Mouse (Mus musculus): ENCODE measurements around the gene Mmp14. TPM values are rescaled to one million over a fixed set of nuclear protein-coding genes. Genes with fewer than 3 reads are reported as not detected.

Mmp14 gene
- polyA plus RNA-seq, 1 experiment from 2014 or later: 127 TPM

DNA sequence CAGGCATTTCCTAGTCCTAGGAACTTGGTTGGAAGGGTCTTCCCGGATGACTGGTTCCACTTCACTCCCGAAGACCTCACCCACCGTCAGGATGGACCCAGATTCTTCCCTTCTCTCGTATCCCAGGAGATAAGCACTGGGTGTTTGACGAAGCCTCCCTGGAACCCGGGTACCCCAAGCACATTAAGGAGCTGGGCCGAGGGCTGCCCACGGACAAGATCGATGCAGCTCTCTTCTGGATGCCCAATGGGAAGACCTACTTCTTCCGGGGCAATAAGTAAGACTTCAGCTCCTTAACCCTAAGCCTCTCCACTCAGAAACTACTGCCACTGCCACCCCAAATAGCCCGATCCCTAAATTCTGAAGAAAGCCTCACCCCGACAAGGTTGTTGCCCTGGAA lies 7.7 kb downstream of the Mmp14 start:
- no peak overlapping the region for H3K4me2 ChIP-seq
- no peak for ATAC-seq (ENCODE audit: insufficient number of reproducible peaks, low FRiP score)
- no peaks in the 10 kb centered on the region for H3K9me3 ChIP-seq (replicated peaks)
- no peak overlapping the region for H3K9ac ChIP-seq
- no peaks in the 10 kb centered on the region for H3K27me3 ChIP-seq (replicated peaks)
- peaks cover 64% of the 10 kb centered on the region for H3K36me3 ChIP-seq
- WGBS: 86% methylated on average over 12 of the region's 12 CpGs
- no peak overlapping the region for H3K27ac ChIP-seq (ENCODE audit: poor library complexity, severe bottlenecking)
- H3K4me3 ChIP-seq: no peak overlapping the region
- peaks cover 27% of the 10 kb centered on the region for H3K4me1 ChIP-seq (replicated peaks)

DNA sequence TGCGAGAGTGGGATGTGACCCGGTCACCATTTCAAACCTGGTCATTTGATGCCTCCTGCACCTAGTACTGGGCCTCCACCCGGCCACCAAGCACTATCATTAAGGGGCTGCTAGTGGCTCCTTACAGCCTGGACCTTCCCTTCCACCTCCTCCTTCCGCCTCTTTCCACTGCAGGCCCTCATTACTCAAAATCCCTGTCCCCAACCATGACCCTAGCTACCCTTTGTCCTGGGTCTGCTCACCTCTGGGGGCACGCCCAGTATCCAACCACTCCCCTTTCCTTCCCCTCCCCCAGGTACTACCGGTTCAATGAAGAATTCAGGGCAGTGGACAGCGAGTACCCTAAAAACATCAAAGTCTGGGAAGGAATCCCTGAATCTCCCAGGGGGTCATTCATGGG lies 8.2 kb downstream of the Mmp14 start:
- H3K4me3 ChIP-seq: no peak overlapping the region
- no peaks in the 10 kb centered on the region for H3K27me3 ChIP-seq (replicated peaks)
- H3K36me3 ChIP-seq: peaks cover 63% of the 10 kb centered on the region
- 76% methylated on average over 7 of the region's 7 CpGs for WGBS
- H3K27ac ChIP-seq (ENCODE audit: poor library complexity, severe bottlenecking): no peak overlapping the region
- no peaks in the 10 kb centered on the region for H3K9me3 ChIP-seq (replicated peaks)
- H3K4me1 ChIP-seq (replicated peaks): peaks cover 26% of the 10 kb centered on the region
- no peak overlapping the region for H3K4me2 ChIP-seq
- no peak overlapping the region for H3K9ac ChIP-seq
- ATAC-seq (ENCODE audit: insufficient number of reproducible peaks, low FRiP score): no peak

DNA sequence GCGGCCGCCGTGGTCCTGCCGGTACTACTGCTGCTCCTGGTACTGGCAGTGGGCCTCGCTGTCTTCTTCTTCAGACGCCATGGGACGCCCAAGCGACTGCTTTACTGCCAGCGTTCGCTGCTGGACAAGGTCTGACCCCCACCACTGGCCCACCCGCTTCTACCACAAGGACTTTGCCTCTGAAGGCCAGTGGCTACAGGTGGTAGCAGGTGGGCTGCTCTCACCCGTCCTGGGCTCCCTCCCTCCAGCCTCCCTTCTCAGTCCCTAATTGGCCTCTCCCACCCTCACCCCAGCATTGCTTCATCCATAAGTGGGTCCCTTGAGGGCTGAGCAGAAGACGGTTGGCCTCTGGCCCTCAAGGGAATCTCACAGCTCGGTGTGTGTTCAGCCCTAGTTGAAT lies 9.1 kb downstream of the Mmp14 start:
- no peak for ATAC-seq (ENCODE audit: insufficient number of reproducible peaks, low FRiP score)
- peaks cover 59% of the 10 kb centered on the region for H3K36me3 ChIP-seq
- 88% methylated on average over 14 of the region's 14 CpGs for WGBS
- H3K4me2 ChIP-seq: no peak overlapping the region
- H3K27me3 ChIP-seq (replicated peaks): no peaks in the 10 kb centered on the region
- H3K4me3 ChIP-seq: no peak overlapping the region
- no peak overlapping the region for H3K27ac ChIP-seq (ENCODE audit: poor library complexity, severe bottlenecking)
- no peaks in the 10 kb centered on the region for H3K9me3 ChIP-seq (replicated peaks)
- peaks cover 20% of the 10 kb centered on the region for H3K4me1 ChIP-seq (replicated peaks)
- H3K9ac ChIP-seq: no peak overlapping the region

DNA sequence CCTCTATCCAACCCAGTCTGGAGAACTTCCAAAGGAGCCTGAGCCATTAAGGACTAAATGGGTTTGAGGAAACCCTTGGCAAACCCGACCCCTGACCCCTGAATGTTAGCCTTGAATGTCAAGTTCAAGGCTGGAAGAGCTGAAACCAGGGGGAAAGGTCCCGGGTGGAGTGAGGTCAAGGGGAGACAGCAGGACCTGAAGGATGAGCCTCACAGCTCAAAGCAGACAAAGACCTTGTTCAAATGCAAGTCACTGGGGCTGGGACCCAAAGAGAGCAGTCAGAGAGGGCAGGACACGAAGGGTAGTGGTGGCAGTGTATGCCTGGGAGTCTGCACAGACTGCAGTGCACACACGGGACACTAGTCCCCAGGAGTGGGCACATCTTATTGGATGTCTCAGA lies 10.0 kb downstream of the Mmp14 start:
- no peaks in the 10 kb centered on the region for H3K9me3 ChIP-seq (replicated peaks)
- H3K27ac ChIP-seq (ENCODE audit: poor library complexity, severe bottlenecking): no peak overlapping the region
- H3K4me3 ChIP-seq: no peak overlapping the region
- H3K4me1 ChIP-seq (replicated peaks): peaks cover 23% of the 10 kb centered on the region
- no peak overlapping the region for H3K4me2 ChIP-seq
- no peak overlapping the region for H3K9ac ChIP-seq
- WGBS: 75% methylated on average over 4 of the region's 4 CpGs
- ATAC-seq (ENCODE audit: insufficient number of reproducible peaks, low FRiP score): no peak
- H3K36me3 ChIP-seq: peaks cover 51% of the 10 kb centered on the region
- no peaks in the 10 kb centered on the region for H3K27me3 ChIP-seq (replicated peaks)

DNA sequence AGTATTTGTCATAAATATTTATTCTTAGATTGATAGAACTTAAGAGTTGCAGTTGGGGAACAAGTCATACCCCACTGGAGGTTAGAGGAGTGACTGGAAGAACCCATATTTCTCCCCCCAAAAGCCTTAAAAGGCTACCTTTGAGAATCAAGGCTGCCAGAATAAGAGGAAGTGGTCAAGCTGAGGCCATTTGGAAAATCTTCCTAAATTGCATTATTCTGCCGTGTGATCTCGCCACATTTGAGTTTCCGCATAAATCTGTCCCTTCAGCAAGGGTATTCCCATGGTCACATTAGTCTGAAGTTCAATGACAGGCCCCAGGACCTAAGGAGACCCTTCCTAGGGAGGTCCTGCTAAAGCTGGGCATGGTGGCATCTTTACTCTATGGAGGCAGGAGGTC lies 11.1 kb downstream of the Mmp14 start:
- H3K27ac ChIP-seq (ENCODE audit: poor library complexity, severe bottlenecking): peak overlapping the region; percentile 56
- no peak overlapping the region for H3K9ac ChIP-seq
- peaks cover 23% of the 10 kb centered on the region for H3K4me1 ChIP-seq (replicated peaks)
- H3K36me3 ChIP-seq: peaks cover 41% of the 10 kb centered on the region
- no peaks in the 10 kb centered on the region for H3K27me3 ChIP-seq (replicated peaks)
- no peak for ATAC-seq (ENCODE audit: insufficient number of reproducible peaks, low FRiP score)
- H3K4me2 ChIP-seq: no peak overlapping the region
- no peaks in the 10 kb centered on the region for H3K9me3 ChIP-seq (replicated peaks)
- WGBS: 86% methylated on average over 3 of the region's 3 CpGs
- no peak overlapping the region for H3K4me3 ChIP-seq

DNA sequence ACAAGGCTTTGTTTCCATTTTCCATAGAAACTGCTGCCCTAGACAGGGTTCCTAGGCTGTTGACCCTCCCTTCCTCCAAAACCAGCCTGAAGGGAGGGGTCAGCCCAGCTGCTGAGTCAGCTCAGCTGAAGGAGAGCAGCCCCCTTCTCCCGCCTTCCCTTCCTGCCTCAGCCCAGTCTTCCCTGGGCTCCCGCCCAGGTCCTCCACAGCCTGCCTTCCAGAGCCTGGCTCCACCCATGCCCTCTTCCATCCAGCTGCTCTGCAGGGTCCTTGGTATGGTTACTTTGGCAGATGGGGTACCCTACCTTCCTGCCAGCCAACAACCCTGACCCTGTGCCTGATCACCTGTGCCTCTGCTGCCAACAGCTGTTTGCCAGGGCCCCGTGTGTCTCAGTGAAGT lies 11.8 kb downstream of the Mmp14 start:
- H3K9ac ChIP-seq: no peak overlapping the region
- no peaks in the 10 kb centered on the region for H3K27me3 ChIP-seq (replicated peaks)
- H3K36me3 ChIP-seq: peaks cover 36% of the 10 kb centered on the region
- H3K9me3 ChIP-seq (replicated peaks): no peaks in the 10 kb centered on the region
- WGBS: 26% methylated on average over 3 of the region's 3 CpGs
- H3K4me3 ChIP-seq: no peak overlapping the region
- H3K4me1 ChIP-seq (replicated peaks): peaks cover 23% of the 10 kb centered on the region
- H3K27ac ChIP-seq (ENCODE audit: poor library complexity, severe bottlenecking): peak overlapping the region; percentile 56
- H3K4me2 ChIP-seq: no peak overlapping the region
- ATAC-seq (ENCODE audit: insufficient number of reproducible peaks, low FRiP score): peak; percentile 69

DNA sequence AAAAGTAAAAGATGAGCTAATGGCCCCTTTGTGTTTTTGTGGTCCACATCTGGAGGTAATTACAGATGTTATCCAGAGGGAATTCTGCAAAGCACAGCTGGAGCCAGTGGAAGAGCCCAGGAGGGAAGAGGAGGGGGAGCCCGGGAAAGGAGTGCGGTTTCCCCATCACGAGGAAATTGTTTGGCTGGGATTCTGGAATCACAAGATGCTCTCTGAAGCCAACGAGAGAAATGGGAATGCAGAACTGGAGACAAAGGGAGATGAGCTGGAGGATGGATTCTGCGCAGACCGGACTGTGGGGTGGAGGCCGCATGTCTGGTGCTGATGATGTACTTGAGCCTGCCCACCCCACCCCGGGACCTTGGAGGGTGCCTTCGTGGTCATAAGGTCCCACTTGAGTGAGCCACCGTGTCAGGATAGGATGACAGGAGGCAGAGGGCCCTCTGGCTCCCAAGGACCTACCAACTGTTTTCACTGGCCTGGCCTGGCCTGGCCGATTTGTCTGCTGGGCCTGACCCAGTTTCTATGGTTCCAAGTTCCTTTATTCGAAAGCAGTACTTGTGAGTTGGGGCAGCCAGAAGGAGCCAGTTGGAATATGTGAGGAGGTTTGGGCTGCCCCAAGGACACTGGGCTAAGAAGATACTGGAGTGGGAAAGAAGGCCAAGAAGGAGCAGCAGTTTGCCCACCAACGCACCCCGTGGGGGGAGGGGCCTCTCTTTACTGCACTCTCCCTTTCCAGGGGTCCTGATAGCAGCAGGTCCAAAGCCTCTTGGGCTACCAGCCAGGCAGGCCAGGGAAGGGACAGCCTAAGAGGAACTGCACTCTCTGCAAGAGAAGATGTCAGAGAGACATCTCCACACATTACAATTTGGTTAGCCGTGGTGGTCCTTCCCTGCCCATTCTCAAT lies 12.6 kb downstream of the Mmp14 start:
- H3K36me3 ChIP-seq: peaks cover 28% of the 10 kb centered on the region
- 0 out of 2 replicates have a peak overlapping the region, but pooled peaks have one; percentile 56 for H3K27ac ChIP-seq (ENCODE audit: poor library complexity, severe bottlenecking)
- H3K4me1 ChIP-seq (replicated peaks): peaks cover 23% of the 10 kb centered on the region
- no peaks in the 10 kb centered on the region for H3K27me3 ChIP-seq (replicated peaks)
- H3K9me3 ChIP-seq (replicated peaks): no peaks in the 10 kb centered on the region
- no peak overlapping the region for H3K4me3 ChIP-seq
- H3K4me2 ChIP-seq: no peak overlapping the region
- ATAC-seq (ENCODE audit: insufficient number of reproducible peaks, low FRiP score): no peak
- no peak overlapping the region for H3K9ac ChIP-seq
- 49% methylated on average over 15 of the region's 15 CpGs for WGBS

DNA sequence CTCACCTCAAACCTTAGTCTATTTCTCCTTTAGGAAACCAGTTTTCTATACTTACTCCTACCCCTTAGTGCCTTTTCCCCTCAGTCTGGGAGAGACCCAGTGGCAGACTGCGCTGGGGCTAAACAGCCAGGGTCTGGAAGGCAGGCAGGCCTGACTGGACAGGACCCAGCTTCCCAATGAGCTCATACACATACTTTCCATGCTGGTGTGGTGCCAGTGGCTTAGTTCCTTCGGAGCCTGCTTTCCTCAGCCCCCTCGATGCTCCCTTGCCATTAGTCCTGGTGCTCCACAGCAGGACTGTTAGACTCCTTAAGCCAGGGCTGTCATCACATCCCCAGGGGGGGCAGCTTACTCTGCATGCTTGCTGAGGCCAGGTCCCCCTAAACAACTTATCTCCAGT lies 14.1 kb downstream of the Mmp14 start:
- Histone ChIP-seq H3K4me1 (replicated peaks) (peaks cover 23% of the 10 kb centered on the region), H3K9me3 (replicated peaks) (no peaks in the 10 kb centered on the region), H3K4me3 (no peak overlapping the region), H3K27ac (ENCODE audit: poor library complexity, severe bottlenecking) (peak overlapping the region; percentile 26), H3K4me2 (no peak overlapping the region), H3K36me3 (peaks cover 13% of the 10 kb centered on the region), H3K9ac (peak overlapping the region; percentile 15; the same call in 1 of the 2 replicates), H3K27me3 (replicated peaks) (no peaks in the 10 kb centered on the region)
- no peak for ATAC-seq (ENCODE audit: insufficient number of reproducible peaks, low FRiP score)
- 20% methylated on average over 3 of the region's 3 CpGs for WGBS

DNA sequence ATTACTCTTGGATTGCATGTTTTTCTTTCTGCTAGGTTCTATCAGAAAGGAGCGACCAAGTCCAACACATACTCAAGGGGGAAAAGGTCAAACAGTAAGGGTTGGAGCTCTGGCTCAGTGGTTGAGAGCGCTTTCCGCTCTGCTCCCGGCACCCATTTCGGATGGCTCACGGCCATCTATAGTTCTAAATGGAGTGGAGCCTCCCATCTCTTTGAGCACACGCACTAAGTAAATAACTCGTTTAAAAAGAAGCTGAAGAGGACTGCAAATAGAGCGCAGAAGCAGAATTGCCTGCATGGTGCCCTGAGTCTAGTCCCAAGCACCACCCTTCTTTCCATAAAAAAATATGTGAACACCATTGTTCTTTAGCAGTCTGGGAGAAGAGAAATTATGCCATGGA lies 22.2 kb downstream of the Mmp14 start:
- WGBS: 87% methylated on average over 9 of the region's 9 CpGs
- Histone ChIP-seq H3K4me2 (no peak overlapping the region), H3K27ac (ENCODE audit: poor library complexity, severe bottlenecking) (no peak overlapping the region), H3K27me3 (replicated peaks) (no peaks in the 10 kb centered on the region; the same call in 1 of the 2 replicates), H3K4me1 (replicated peaks) (no peaks in the 10 kb centered on the region), H3K4me3 (no peak overlapping the region), H3K9ac (no peak overlapping the region), H3K36me3 (no peaks in the 10 kb centered on the region), H3K9me3 (replicated peaks) (no peaks in the 10 kb centered on the region)
- ATAC-seq (ENCODE audit: insufficient number of reproducible peaks, low FRiP score): no peak

DNA sequence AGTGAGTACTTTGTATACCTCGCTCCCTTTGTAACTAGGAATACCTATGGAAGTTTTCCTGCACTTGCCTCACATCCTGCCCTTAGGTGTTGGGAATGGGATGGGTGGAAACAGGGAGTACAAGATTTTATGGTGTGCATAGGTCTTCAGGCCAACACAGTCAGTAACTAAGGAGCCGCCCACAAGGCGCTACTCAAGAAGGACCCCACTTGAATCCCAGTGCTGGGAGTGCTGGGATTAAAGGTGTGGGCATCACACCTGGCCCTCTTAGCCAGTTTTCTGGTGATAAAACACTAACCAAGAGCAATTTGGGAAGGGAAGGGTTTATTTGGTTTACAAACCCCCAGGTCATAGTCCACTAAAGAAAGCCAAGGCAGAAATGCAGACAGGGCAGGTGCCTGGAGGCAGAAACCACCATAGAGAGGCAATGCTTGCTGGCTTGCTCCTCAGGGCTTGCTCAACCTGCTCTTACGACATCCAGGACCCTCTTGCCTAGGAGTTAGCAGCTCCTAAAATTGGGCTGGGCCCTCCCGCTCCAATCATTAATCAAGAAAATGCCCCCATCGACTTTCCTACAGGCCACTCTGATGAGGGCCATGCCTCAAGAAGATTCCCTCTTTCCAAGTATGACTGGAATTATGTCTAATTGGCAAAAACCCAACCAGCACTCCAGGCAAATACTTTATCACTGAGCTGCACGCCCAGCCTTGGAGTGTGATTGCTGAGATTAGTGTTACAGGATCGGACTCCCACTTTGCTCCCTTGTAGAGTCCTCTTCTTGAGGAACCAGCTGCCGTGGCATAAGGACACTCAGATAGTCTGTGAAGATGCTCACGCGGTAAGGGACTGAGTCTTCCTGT lies 23.5 kb downstream of the Mmp14 start:
- Histone ChIP-seq H3K27ac (ENCODE audit: poor library complexity, severe bottlenecking) (no peak overlapping the region), H3K9ac (no peak overlapping the region), H3K27me3 (replicated peaks) (no peaks in the 10 kb centered on the region; the same call in 1 of the 2 replicates), H3K4me1 (replicated peaks) (no peaks in the 10 kb centered on the region), H3K9me3 (replicated peaks) (no peaks in the 10 kb centered on the region), H3K4me2 (no peak overlapping the region), H3K36me3 (no peaks in the 10 kb centered on the region), H3K4me3 (no peak overlapping the region)
- WGBS: 61% methylated on average over 11 of the region's 11 CpGs
- no peak for ATAC-seq (ENCODE audit: insufficient number of reproducible peaks, low FRiP score)

DNA sequence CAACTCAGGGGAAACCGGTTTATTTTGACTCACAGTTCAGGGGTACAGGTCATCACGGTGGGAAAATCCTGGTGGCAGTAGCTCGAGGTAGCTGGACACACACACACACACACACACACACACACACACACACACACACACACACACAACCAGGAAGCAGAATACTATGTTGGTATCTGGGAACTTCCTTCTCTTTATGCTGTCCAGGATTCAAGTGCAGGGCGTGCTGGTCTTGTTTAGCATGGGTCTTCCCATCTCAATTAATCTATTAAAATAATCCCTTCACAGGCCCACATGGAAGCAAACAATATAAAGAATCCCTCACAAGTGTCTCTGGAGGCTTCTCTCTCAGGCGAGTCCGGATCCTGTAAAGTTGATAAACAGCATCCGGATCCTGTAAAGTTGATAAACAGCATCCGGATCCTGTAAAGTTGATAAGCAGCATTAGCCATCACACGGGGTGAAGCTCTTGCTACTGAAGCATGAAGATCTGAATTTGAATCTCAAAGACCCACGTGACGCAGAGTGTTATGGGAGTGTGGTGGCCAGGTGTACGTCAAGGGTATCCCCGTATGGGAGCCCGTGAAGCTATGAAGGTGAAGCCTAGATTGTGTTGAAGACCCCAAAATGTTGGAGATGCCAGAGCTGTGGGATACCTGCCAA lies 26.6 kb downstream of the Mmp14 start:
- no peak for ATAC-seq (ENCODE audit: insufficient number of reproducible peaks, low FRiP score)
- H3K27ac ChIP-seq (ENCODE audit: poor library complexity, severe bottlenecking): no peak overlapping the region
- H3K4me3 ChIP-seq: no peak overlapping the region
- H3K4me2 ChIP-seq: no peak overlapping the region
- H3K27me3 ChIP-seq (replicated peaks): no peaks in the 10 kb centered on the region
- no peaks in the 10 kb centered on the region for H3K9me3 ChIP-seq (replicated peaks)
- no peaks in the 10 kb centered on the region for H3K4me1 ChIP-seq (replicated peaks)
- H3K9ac ChIP-seq: no peak overlapping the region
- no peaks in the 10 kb centered on the region for H3K36me3 ChIP-seq
- WGBS: 72% methylated on average over 14 of the region's 14 CpGs

Data from heart, embryonic 12.5 days (tissue).